Mouse (Mus musculus) thymus, postnatal 4 days (tissue): ENCODE measurements around the gene Rad51b.

ENCODE experiments used
- DNase-seq: peaks from one replicate; pipeline ENCODE4 v3.0.0; 2021

Gene Rad51b

GRCm38 (mm10) chr12:79441210-79442005 is 144.3 kb downstream of the Rad51b start:
- no peak for DNase-seq

GRCm38 (mm10) chr12:79442126-79442525 is 145.0 kb downstream of the Rad51b start:
- DNase-seq: no peak

- DNase-seq: no peak
Observed at GRCm38 (mm10) chr12:79442836-79443390, 145.8 kb downstream of the Rad51b start.

GRCm38 (mm10) chr12:79444646-79445045 is 147.6 kb downstream of the Rad51b start:
- no peak for DNase-seq

GRCm38 (mm10) chr12:79447039-79447438 is 150.0 kb downstream of the Rad51b start:
- DNase-seq: peak; percentile 27

- no peak for DNase-seq
Observed at GRCm38 (mm10) chr12:79449817-79450411, 152.8 kb downstream of the Rad51b start.

- DNase-seq: no peak
Observed at GRCm38 (mm10) chr12:79452882-79453281, 155.8 kb downstream of the Rad51b start.

- DNase-seq: peak; percentile 30
Observed at GRCm38 (mm10) chr12:79454017-79454416, 156.9 kb downstream of the Rad51b start.

- DNase-seq: no peak
Observed at GRCm38 (mm10) chr12:79455061-79455847, 158.2 kb downstream of the Rad51b start.

- no peak for DNase-seq
Observed at GRCm38 (mm10) chr12:79455848-79456164, 158.7 kb downstream of the Rad51b start.

- DNase-seq: no peak
Observed at GRCm38 (mm10) chr12:79456251-79456650, 159.2 kb downstream of the Rad51b start.

- DNase-seq: no peak
Observed at GRCm38 (mm10) chr12:79463371-79463770, 166.3 kb downstream of the Rad51b start.

GRCm38 (mm10) chr12:79470113-79470512 is 173.0 kb downstream of the Rad51b start:
- DNase-seq: no peak

- no peak for DNase-seq
Observed at GRCm38 (mm10) chr12:79471868-79472267, 174.8 kb downstream of the Rad51b start.

- no peak for DNase-seq
Observed at GRCm38 (mm10) chr12:79476413-79477046, 179.4 kb downstream of the Rad51b start.

GRCm38 (mm10) chr12:79478816-79479215 is 181.7 kb downstream of the Rad51b start:
- DNase-seq: no peak

GRCm38 (mm10) chr12:79485501-79485900 is 188.4 kb downstream of the Rad51b start:
- no peak for DNase-seq

GRCm38 (mm10) chr12:79488590-79489242 is 191.6 kb downstream of the Rad51b start:
- DNase-seq: no peak

- no peak for DNase-seq
Observed at GRCm38 (mm10) chr12:79490626-79491025, 193.5 kb downstream of the Rad51b start.

GRCm38 (mm10) chr12:79492175-79492574 is 195.1 kb downstream of the Rad51b start:
- DNase-seq: no peak

GRCm38 (mm10) chr12:79492613-79493012 is 195.5 kb downstream of the Rad51b start:
- DNase-seq: no peak

- no peak for DNase-seq
Observed at GRCm38 (mm10) chr12:79493481-79493880, 196.4 kb downstream of the Rad51b start.
